Mouse (Mus musculus): Measurements from ENCODE around the gene Lkaaear1. TPM values are rescaled to one million over a fixed set of nuclear protein-coding genes. Genes with fewer than 3 reads are reported as not detected.

The Lkaaear1 gene
- polyA plus RNA-seq, 1 experiment from 2014 or later: not detected

DNA sequence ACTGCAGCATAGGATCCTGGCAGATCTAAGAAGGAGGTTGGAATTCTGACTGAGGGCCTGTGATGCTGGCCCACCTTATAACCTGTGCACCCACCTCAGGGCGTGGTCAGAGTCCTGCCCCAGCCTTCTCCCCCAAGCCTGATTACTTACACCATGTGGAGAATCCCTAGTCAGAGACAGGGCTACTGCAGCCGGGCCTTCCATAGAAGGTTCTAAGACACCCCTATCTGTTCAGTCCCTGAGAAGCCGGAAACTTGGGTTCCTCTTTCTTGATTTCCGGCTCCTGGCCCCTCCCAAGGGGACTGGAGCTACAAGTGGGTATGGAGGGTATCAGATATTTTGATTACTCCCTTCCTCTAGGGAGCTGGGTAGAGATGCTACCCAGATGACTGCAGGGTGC lies 6.7 kb downstream of the Lkaaear1 start:
- DNase-seq (ENCODE audit: low spot score) (no peak), ATAC-seq (ENCODE audit: insufficient number of reproducible peaks, low FRiP score, low TSS enrichment, low read depth) (no peak)
- no peak overlapping the region for H3K4me2 ChIP-seq (ENCODE audit: low read depth, severe bottlenecking)
- no peaks in the 10 kb centered on the region for H3K9me3 ChIP-seq (ENCODE audit: control insufficient read depth, low read length)
- H3K9ac ChIP-seq (ENCODE audit: low read length): no peak overlapping the region
- peaks cover 6% of the 10 kb centered on the region; the same call in 1 of the 2 replicates for H3K36me3 ChIP-seq (ENCODE audit: control insufficient read depth, insufficient read depth, low read length)
- peaks cover 9% of the 10 kb centered on the region for H3K4me1 ChIP-seq (ENCODE audit: control insufficient read depth, insufficient read depth, low read length)
- WGBS: 91% methylated on average over 4 of the region's 4 CpGs
- no peak overlapping the region for H3K27ac ChIP-seq (replicated peaks; ENCODE audit: low read depth, low read length)
- H3K27me3 ChIP-seq (ENCODE audit: control insufficient read depth, insufficient read depth, low read length): no peaks in the 10 kb centered on the region
- no peak overlapping the region for H3K4me3 ChIP-seq (ENCODE audit: low read depth, low read length)

DNA sequence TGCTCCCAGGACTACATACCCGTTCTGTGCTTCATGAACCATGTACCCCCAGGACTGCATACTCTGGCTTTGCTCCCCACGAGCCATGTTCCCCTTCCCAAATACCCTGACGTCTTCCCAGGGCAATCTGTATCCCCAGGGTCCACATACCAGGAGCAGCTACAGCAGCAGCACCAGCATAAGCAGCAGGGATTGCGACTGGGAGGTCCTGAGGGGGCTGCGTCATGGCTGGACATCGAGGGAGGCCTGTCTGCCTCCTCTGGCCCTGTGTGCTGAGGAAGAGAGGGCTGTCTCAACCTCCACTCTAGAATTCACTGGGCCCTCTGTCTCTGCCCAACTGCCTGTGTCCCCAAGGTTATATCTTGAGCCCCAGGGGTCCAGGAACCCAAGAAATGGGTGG lies 7.2 kb downstream of the Lkaaear1 start:
- Histone ChIP-seq H3K36me3 (ENCODE audit: control insufficient read depth, insufficient read depth, low read length) (peaks cover 6% of the 10 kb centered on the region; the same call in 1 of the 2 replicates), H3K4me2 (ENCODE audit: low read depth, severe bottlenecking) (no peak overlapping the region), H3K4me3 (ENCODE audit: low read depth, low read length) (no peak overlapping the region), H3K4me1 (ENCODE audit: control insufficient read depth, insufficient read depth, low read length) (peaks cover 9% of the 10 kb centered on the region), H3K9me3 (ENCODE audit: control insufficient read depth, low read length) (no peaks in the 10 kb centered on the region), H3K27me3 (ENCODE audit: control insufficient read depth, insufficient read depth, low read length) (no peaks in the 10 kb centered on the region), H3K9ac (ENCODE audit: low read length) (no peak overlapping the region), H3K27ac (replicated peaks; ENCODE audit: low read depth, low read length) (no peak overlapping the region)
- WGBS: 87% methylated on average over 6 of the region's 6 CpGs
- DNase-seq (ENCODE audit: low spot score): no peak
- no peak for ATAC-seq (ENCODE audit: insufficient number of reproducible peaks, low FRiP score, low TSS enrichment, low read depth)

DNA sequence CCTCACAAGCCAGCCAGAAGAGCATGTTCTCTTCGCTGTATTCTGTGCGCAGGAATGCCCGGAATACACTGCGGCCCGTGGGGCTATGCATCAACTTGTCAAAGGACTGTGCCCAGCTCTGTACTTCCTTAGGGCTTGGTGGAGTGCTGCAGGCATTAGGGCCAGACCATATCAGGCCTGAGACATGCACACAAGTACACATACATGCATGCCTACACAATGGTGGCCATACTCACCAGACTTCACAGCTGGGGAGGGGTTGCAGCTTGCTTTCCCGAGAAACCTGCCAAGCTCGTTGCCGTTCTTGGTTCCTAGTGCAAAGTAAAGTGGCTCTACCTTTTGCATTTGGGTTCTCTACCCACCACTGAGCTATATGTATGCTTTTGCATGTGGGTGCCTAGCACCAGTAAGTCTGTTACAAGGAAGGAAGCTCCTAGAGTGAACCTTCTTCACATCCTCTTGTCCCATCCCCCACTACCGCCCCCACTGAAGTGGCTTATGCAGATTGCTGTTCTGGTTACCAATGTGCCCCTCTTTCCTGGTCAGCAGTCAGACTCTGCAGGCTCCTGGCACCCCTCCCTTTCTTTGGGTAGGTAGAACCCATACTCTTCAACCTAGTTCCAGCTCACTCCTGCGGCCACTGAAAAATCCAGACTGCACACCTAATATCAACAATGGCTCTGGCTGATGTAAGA lies 8.6 kb downstream of the Lkaaear1 start:
- peaks cover 9% of the 10 kb centered on the region for H3K4me1 ChIP-seq (ENCODE audit: control insufficient read depth, insufficient read depth, low read length)
- H3K27ac ChIP-seq (replicated peaks; ENCODE audit: low read depth, low read length): no peak overlapping the region
- ATAC-seq (ENCODE audit: insufficient number of reproducible peaks, low FRiP score, low TSS enrichment, low read depth) (no peak), DNase-seq (ENCODE audit: low spot score) (no peak)
- H3K4me2 ChIP-seq (ENCODE audit: low read depth, severe bottlenecking): no peak overlapping the region
- peaks cover 6% of the 10 kb centered on the region; the same call in 1 of the 2 replicates for H3K36me3 ChIP-seq (ENCODE audit: control insufficient read depth, insufficient read depth, low read length)
- no peak overlapping the region for H3K9ac ChIP-seq (ENCODE audit: low read length)
- H3K4me3 ChIP-seq (ENCODE audit: low read depth, low read length): no peak overlapping the region
- WGBS: 93% methylated on average over 10 of the region's 10 CpGs
- H3K9me3 ChIP-seq (ENCODE audit: control insufficient read depth, low read length): no peaks in the 10 kb centered on the region
- H3K27me3 ChIP-seq (ENCODE audit: control insufficient read depth, insufficient read depth, low read length): no peaks in the 10 kb centered on the region

DNA sequence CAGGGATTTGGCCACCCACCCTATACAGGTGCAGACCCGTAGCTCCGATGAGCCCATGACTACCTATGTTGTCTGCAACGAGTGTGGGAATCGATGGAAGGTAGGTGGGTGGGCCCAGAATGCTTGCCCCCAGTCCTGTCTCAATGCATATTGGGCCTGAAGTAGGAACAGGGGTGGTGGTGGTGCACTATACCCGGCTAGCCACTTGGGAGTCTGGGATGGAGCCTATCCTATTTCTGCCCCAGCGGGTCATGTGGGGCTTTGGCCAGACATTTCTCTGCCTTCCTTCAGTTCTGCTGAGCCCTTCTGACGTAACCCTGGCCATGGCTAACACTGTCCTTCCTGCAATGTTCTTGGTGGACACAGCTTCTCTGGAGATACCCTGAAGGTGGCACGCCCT lies 10.7 kb downstream of the Lkaaear1 start:
- DNase-seq (ENCODE audit: low spot score): no peak
- H3K36me3 ChIP-seq (ENCODE audit: control insufficient read depth, insufficient read depth, low read length): peaks cover 6% of the 10 kb centered on the region; the same call in 1 of the 2 replicates
- H3K4me1 ChIP-seq (ENCODE audit: control insufficient read depth, insufficient read depth, low read length): peaks cover 3% of the 10 kb centered on the region
- no peak overlapping the region for H3K4me2 ChIP-seq (ENCODE audit: low read depth, severe bottlenecking)
- 92% methylated on average over 8 of the region's 8 CpGs for WGBS
- no peak overlapping the region for H3K9ac ChIP-seq (ENCODE audit: low read length)
- H3K27ac ChIP-seq (replicated peaks; ENCODE audit: low read depth, low read length): no peak overlapping the region
- no peak overlapping the region for H3K4me3 ChIP-seq (ENCODE audit: low read depth, low read length)
- no peaks in the 10 kb centered on the region for H3K9me3 ChIP-seq (ENCODE audit: control insufficient read depth, low read length)
- ATAC-seq (ENCODE audit: insufficient number of reproducible peaks, low FRiP score, low TSS enrichment, low read depth): no peak
- no peaks in the 10 kb centered on the region for H3K27me3 ChIP-seq (ENCODE audit: control insufficient read depth, insufficient read depth, low read length)

DNA sequence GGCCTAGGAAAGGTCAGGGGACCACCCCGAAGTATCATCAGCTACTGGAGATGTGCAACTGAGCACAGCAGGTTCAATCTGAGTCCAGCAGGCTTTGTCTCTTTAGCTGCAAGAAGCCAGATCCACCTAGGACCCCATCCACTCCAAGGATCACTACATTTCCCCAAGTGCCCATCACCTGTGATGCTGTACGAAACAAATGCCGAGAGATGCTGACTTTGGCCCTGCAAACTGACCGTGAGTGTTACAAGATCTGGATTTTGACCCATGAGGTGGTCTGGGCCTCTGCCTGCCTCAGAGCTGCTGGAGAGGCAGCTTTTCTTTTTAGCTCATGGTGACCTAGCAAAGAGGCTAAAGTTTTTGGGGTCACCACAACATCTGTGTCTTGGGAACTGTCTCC lies 12.6 kb downstream of the Lkaaear1 start:
- Histone ChIP-seq H3K36me3 (ENCODE audit: control insufficient read depth, insufficient read depth, low read length) (peaks cover 6% of the 10 kb centered on the region; the same call in 1 of the 2 replicates), H3K9ac (ENCODE audit: low read length) (no peak overlapping the region), H3K27me3 (ENCODE audit: control insufficient read depth, insufficient read depth, low read length) (no peaks in the 10 kb centered on the region), H3K9me3 (ENCODE audit: control insufficient read depth, low read length) (no peaks in the 10 kb centered on the region), H3K4me2 (ENCODE audit: low read depth, severe bottlenecking) (no peak overlapping the region), H3K4me3 (ENCODE audit: low read depth, low read length) (no peak overlapping the region), H3K27ac (replicated peaks; ENCODE audit: low read depth, low read length) (no peak overlapping the region), H3K4me1 (ENCODE audit: control insufficient read depth, insufficient read depth, low read length) (peaks cover 6% of the 10 kb centered on the region)
- DNase-seq (ENCODE audit: low spot score) (no peak), ATAC-seq (ENCODE audit: insufficient number of reproducible peaks, low FRiP score, low TSS enrichment, low read depth) (no peak)
- 93% methylated on average over 4 of the region's 4 CpGs for WGBS

DNA sequence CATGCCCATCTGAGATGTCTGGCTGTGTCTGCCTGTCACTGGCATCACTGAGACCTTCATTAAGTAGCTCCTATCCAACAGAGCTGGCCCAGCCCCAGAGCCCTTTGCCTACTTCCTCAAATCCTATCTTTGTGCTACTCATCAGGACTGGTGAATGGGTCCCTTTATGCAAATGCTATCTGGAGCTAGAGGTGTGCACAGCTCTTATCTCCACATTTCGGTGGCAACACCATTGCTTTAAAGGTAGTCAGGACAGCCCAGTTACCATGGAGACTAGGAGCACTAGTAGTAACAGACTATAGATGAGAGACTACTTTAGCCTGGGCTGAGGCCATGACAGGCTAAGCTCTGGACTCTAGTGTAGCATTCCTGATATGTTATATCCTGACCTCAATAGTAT lies 13.5 kb downstream of the Lkaaear1 start:
- H3K4me2 ChIP-seq (ENCODE audit: low read depth, severe bottlenecking): no peak overlapping the region
- no peak overlapping the region for H3K4me3 ChIP-seq (ENCODE audit: low read depth, low read length)
- no peak overlapping the region for H3K27ac ChIP-seq (replicated peaks; ENCODE audit: low read depth, low read length)
- peaks cover 6% of the 10 kb centered on the region; the same call in 1 of the 2 replicates for H3K36me3 ChIP-seq (ENCODE audit: control insufficient read depth, insufficient read depth, low read length)
- ATAC-seq (ENCODE audit: insufficient number of reproducible peaks, low FRiP score, low TSS enrichment, low read depth) (no peak), DNase-seq (ENCODE audit: low spot score) (no peak)
- no peaks in the 10 kb centered on the region for H3K9me3 ChIP-seq (ENCODE audit: control insufficient read depth, low read length)
- peaks cover 7% of the 10 kb centered on the region for H3K4me1 ChIP-seq (ENCODE audit: control insufficient read depth, insufficient read depth, low read length)
- WGBS: 89% methylated on average over 1 of the region's 1 CpGs
- H3K27me3 ChIP-seq (ENCODE audit: control insufficient read depth, insufficient read depth, low read length): no peaks in the 10 kb centered on the region
- no peak overlapping the region for H3K9ac ChIP-seq (ENCODE audit: low read length)

DNA sequence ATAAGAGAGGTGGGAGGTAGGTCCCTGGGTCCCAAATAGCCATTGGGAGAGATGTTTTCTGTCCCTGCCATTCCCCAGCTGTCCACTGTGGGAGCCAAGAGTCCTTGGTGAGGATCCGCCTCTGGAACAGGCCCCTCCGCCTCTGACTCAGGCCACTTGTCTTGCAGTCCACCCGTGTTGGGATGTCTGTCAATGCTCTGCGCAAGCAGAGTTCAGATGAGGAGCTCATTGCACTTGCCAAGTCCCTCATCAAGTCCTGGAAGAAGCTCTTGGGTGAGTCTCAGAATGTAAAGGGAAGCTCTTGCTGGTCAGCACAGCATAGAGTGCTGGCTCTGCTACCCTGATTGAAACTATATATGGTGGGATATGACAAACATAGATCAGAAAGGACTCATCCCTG lies 14.9 kb downstream of the Lkaaear1 start:
- WGBS: 68% methylated on average over 4 of the region's 4 CpGs
- Histone ChIP-seq H3K27me3 (ENCODE audit: control insufficient read depth, insufficient read depth, low read length) (no peaks in the 10 kb centered on the region), H3K4me1 (ENCODE audit: control insufficient read depth, insufficient read depth, low read length) (peaks cover 9% of the 10 kb centered on the region), H3K9me3 (ENCODE audit: control insufficient read depth, low read length) (no peaks in the 10 kb centered on the region), H3K9ac (ENCODE audit: low read length) (no peak overlapping the region), H3K4me2 (ENCODE audit: low read depth, severe bottlenecking) (no peak overlapping the region), H3K4me3 (ENCODE audit: low read depth, low read length) (no peak overlapping the region), H3K27ac (replicated peaks; ENCODE audit: low read depth, low read length) (no peak overlapping the region), H3K36me3 (ENCODE audit: control insufficient read depth, insufficient read depth, low read length) (no peaks in the 10 kb centered on the region; the same call in 1 of the 2 replicates)
- DNase-seq (ENCODE audit: low spot score) (no peak), ATAC-seq (ENCODE audit: insufficient number of reproducible peaks, low FRiP score, low TSS enrichment, low read depth) (no peak)

DNA sequence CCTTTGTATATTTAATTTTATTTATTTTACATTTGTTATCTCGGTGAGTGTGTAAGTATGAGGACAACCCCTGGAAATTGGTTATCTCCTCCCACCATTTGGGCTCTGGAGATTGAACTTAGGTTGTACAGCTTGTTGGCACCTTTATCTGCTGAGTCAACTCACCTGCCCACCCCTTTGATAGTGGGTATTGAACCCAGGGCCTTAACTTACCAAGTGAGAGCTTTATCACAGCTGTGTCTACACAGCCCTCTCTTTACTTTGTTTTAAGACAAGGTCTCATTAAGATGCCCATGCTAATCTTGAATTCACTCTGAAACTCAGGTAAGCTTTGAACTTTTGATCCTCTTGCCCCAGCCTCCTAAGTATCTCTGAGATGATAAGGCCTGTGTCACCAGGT lies 16.3 kb downstream of the Lkaaear1 start:
- 94% methylated on average over 1 of the region's 1 CpGs for WGBS
- Histone ChIP-seq H3K27me3 (ENCODE audit: control insufficient read depth, insufficient read depth, low read length) (no peaks in the 10 kb centered on the region), H3K4me1 (ENCODE audit: control insufficient read depth, insufficient read depth, low read length) (peaks cover 13% of the 10 kb centered on the region), H3K4me3 (ENCODE audit: low read depth, low read length) (no peak overlapping the region), H3K27ac (replicated peaks; ENCODE audit: low read depth, low read length) (no peak overlapping the region), H3K4me2 (ENCODE audit: low read depth, severe bottlenecking) (no peak overlapping the region), H3K9ac (ENCODE audit: low read length) (no peak overlapping the region), H3K9me3 (ENCODE audit: control insufficient read depth, low read length) (no peaks in the 10 kb centered on the region), H3K36me3 (ENCODE audit: control insufficient read depth, insufficient read depth, low read length) (no peaks in the 10 kb centered on the region; the same call in 1 of the 2 replicates)
- ATAC-seq (ENCODE audit: insufficient number of reproducible peaks, low FRiP score, low TSS enrichment, low read depth) (no peak), DNase-seq (ENCODE audit: low spot score) (no peak)

DNA sequence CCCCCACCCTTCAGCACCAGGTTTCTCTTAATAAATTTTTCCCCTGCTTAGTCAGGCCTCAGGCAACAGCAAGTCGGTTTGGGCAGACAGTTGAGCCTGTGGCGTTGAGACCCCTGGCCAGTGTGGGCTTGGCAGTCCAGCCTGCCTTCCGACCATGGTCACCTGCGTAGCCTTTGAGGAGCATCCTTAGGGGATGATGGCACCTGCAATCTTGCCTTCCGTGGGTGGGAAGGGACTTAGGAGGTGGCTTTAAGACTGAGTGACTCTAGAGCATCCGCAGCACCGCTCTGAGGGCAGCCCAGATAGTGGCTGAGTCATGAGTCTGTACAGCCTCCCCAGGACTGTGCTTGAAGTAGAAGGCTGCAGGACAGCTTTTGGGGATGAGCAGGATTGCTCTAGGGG lies 17.5 kb downstream of the Lkaaear1 start:
- H3K4me2 ChIP-seq (ENCODE audit: low read depth, severe bottlenecking): peak overlapping the region; percentile 88
- ATAC-seq (ENCODE audit: insufficient number of reproducible peaks, low FRiP score, low TSS enrichment, low read depth) (no peak), DNase-seq (ENCODE audit: low spot score) (no peak)
- H3K9ac ChIP-seq (ENCODE audit: low read length): peak overlapping the region; percentile 90
- no peaks in the 10 kb centered on the region for H3K36me3 ChIP-seq (ENCODE audit: control insufficient read depth, insufficient read depth, low read length)
- H3K27ac ChIP-seq (replicated peaks; ENCODE audit: low read depth, low read length): no peak overlapping the region
- no peaks in the 10 kb centered on the region for H3K27me3 ChIP-seq (ENCODE audit: control insufficient read depth, insufficient read depth, low read length)
- peaks cover 15% of the 10 kb centered on the region for H3K4me1 ChIP-seq (ENCODE audit: control insufficient read depth, insufficient read depth, low read length)
- 21% methylated on average over 7 of the region's 7 CpGs for WGBS
- peak overlapping the region; percentile 69 for H3K4me3 ChIP-seq (ENCODE audit: low read depth, low read length)
- no peaks in the 10 kb centered on the region for H3K9me3 ChIP-seq (ENCODE audit: control insufficient read depth, low read length)

Measured in limb, embryonic 11.5 days (tissue).